In genomic region chr11:11871197-11871813, GRCm38 (mm10) we compare ENCODE assay signal across 13 mouse cellular contexts. TPM values are rescaled to one million over a fixed set of nuclear protein-coding genes. Genes with fewer than 3 reads are reported as not detected.
DNase-seq lines count a peak whose midpoint lies in the region; ATAC-seq and TF ChIP-seq lines count a peak whose summit lies in the region.
"Had no signal": no experiment of that assay in that cellular context is flagged by ENCODE, and none has a peak within 500 bp of the region (broad histone marks: within the 10 kb centered on the region; RNA-seq: fewer than 3 reads in every experiment).

No protein-coding gene starts in this region.

- no peaks in the 10 kb centered on the region for H3K9me3 ChIP-seq in liver, embryonic 12.5 days (replicated peaks)
- no peaks in the 10 kb centered on the region for H3K9me3 ChIP-seq in liver, postnatal 0 days (ENCODE audit: low read length)
- H3K9me3 ChIP-seq in heart, embryonic 13.5 days, result no peaks in the 10 kb centered on the region
- H3K9me3 ChIP-seq in hindbrain, embryonic 13.5 days, result no peaks in the 10 kb centered on the region
- H3K9me3 ChIP-seq: forebrain, embryonic 12.5 days; midbrain, embryonic 13.5 days had no signal

- 0 out of 2 replicates have a peak overlapping the region, but pooled peaks have one; percentile 14 for H3K27ac ChIP-seq in liver, embryonic 12.5 days
- H3K27ac ChIP-seq in liver, postnatal 0 days (ENCODE audit: low read depth), result no peak overlapping the region
- peak overlapping the region; percentile 97 for H3K27ac ChIP-seq in heart, embryonic 13.5 days (replicated peaks)
- H3K27ac ChIP-seq in hindbrain, embryonic 13.5 days, result no peak overlapping the region
- H3K27ac ChIP-seq: forebrain, embryonic 12.5 days; midbrain, embryonic 13.5 days had no signal

- TF ChIP-seq CTCF in liver, postnatal 0 days (IDR thresholded peaks at IDR 0.05; ENCODE audit: low read depth), result no peak

- TF ChIP-seq EP300 in liver, postnatal 0 days (IDR thresholded peaks at IDR 0.05; ENCODE audit: low read depth), result no peak

- H3K4me1 ChIP-seq in liver, embryonic 12.5 days, result peaks cover 50% of the 10 kb centered on the region
- peaks cover 6% of the 10 kb centered on the region; the same call in 1 of the 2 replicates for H3K4me1 ChIP-seq in liver, postnatal 0 days (ENCODE audit: insufficient read depth)
- H3K4me1 ChIP-seq in heart, embryonic 13.5 days, result peaks cover 72% of the 10 kb centered on the region
- H3K4me1 ChIP-seq in hindbrain, embryonic 13.5 days (replicated peaks), result peaks cover 20% of the 10 kb centered on the region

- ATAC-seq in liver, embryonic 12.5 days, result no peak
- no peak for ATAC-seq in liver, postnatal 0 days
- ATAC-seq in heart, embryonic 13.5 days (ENCODE audit: extremely low read depth, insufficient number of reproducible peaks, low FRiP score, low TSS enrichment), result no peak
- no peak for ATAC-seq in hindbrain, embryonic 13.5 days (ENCODE audit: low FRiP score)
- ATAC-seq: midbrain, embryonic 13.5 days had no signal

- H3K27me3 ChIP-seq in liver, embryonic 12.5 days (replicated peaks), result no peaks in the 10 kb centered on the region
- no peaks in the 10 kb centered on the region for H3K27me3 ChIP-seq in liver, postnatal 0 days (ENCODE audit: insufficient read depth, low read length)
- H3K27me3 ChIP-seq in heart, embryonic 13.5 days (replicated peaks), result no peaks in the 10 kb centered on the region
- 0 out of 2 replicates have a peak, but pooled peaks cover 3% of the 10 kb centered on the region for H3K27me3 ChIP-seq in hindbrain, embryonic 13.5 days

- no peak overlapping the region for H3K4me2 ChIP-seq in liver, embryonic 12.5 days
- H3K4me2 ChIP-seq in liver, postnatal 0 days (ENCODE audit: low read depth, low read length), result no peak overlapping the region
- H3K4me2 ChIP-seq in heart, embryonic 13.5 days, result no peak overlapping the region
- H3K4me2 ChIP-seq in hindbrain, embryonic 13.5 days, result no peak overlapping the region
- H3K4me2 ChIP-seq: forebrain, embryonic 12.5 days; midbrain, embryonic 13.5 days had no signal

- no peak overlapping the region for H3K9ac ChIP-seq in liver, embryonic 12.5 days
- H3K9ac ChIP-seq in liver, postnatal 0 days (replicated peaks), result no peak overlapping the region
- H3K9ac ChIP-seq in heart, embryonic 13.5 days, result no peak overlapping the region
- no peak overlapping the region for H3K9ac ChIP-seq in hindbrain, embryonic 13.5 days
- H3K9ac ChIP-seq: forebrain, embryonic 12.5 days; midbrain, embryonic 13.5 days had no signal

- DNase-seq in embryo, embryonic 10 days (ENCODE audit: low spot score), result peak; percentile 64
- DNase-seq in embryo, embryonic 9.5 days (ENCODE audit: extremely low spot score), result no peak
- no peak for DNase-seq in liver, postnatal 0 days
- DNase-seq in lung, postnatal 36 days, result peak; percentile 26
- DNase-seq in urinary bladder, postnatal 4 days (ENCODE audit: low spot score in 2 of 2), result no peak
- DNase-seq: adrenal gland, postnatal 10 days; cerebellum, adult 8-10 months; kidney, adult 9 months had no signal

- H3K36me3 ChIP-seq in liver, embryonic 12.5 days, result no peaks in the 10 kb centered on the region
- H3K36me3 ChIP-seq in liver, postnatal 0 days (replicated peaks; ENCODE audit: insufficient read depth, low read length), result no peaks in the 10 kb centered on the region; the same call in none of the 2 replicates
- no peaks in the 10 kb centered on the region for H3K36me3 ChIP-seq in heart, embryonic 13.5 days
- H3K36me3 ChIP-seq in hindbrain, embryonic 13.5 days, result no peaks in the 10 kb centered on the region
- H3K36me3 ChIP-seq: forebrain, embryonic 12.5 days; midbrain, embryonic 13.5 days had no signal

- no peak overlapping the region for H3K4me3 ChIP-seq in liver, embryonic 12.5 days
- no peak overlapping the region for H3K4me3 ChIP-seq in liver, postnatal 0 days (ENCODE audit: low read depth, low read length)
- H3K4me3 ChIP-seq in heart, embryonic 13.5 days, result no peak overlapping the region
- H3K4me3 ChIP-seq in hindbrain, embryonic 13.5 days, result no peak overlapping the region
- H3K4me3 ChIP-seq: forebrain, embryonic 12.5 days; midbrain, embryonic 13.5 days had no signal

- 72% methylated on average over 5 of the region's 5 CpGs for WGBS in liver, embryonic 12.5 days (ENCODE audit: insufficient replicate concordance)
- WGBS in liver, postnatal 0 days (ENCODE audit: insufficient replicate concordance), result 68% methylated on average over 5 of the region's 5 CpGs
- WGBS in heart, embryonic 13.5 days, result 38% methylated on average over 5 of the region's 5 CpGs
- 54% methylated on average over 5 of the region's 5 CpGs for WGBS in hindbrain, embryonic 13.5 days

RNA-seq across cellular contexts. Expression of gene Ddc, which starts 26.6 kb away (rescaled TPM):
- 9.3 and 10.4 TPM in 2 replicates for polyA plus RNA-seq in liver, embryonic 12.5 days (2016; fragmentation: Nextera tagmentation; extraction: Ambion mirVana)
- 17.5 and 19.5 TPM in 2 replicates for polyA plus RNA-seq in liver, postnatal 0 days (2015; fragmentation: Nextera tagmentation; extraction: Ambion mirVana)
- 64.6 and 78.2 TPM in 2 replicates for polyA plus RNA-seq in heart, embryonic 13.5 days (2015; fragmentation: Nextera tagmentation; extraction: Ambion mirVana)
- polyA plus RNA-seq in hindbrain, embryonic 13.5 days (2015; fragmentation: Nextera tagmentation; extraction: Ambion mirVana), result 5.8 and 7.7 TPM in 2 replicates

Comparison
In these comparisons a context has a peak if more than half of its experiments do, and no peak if none do; other contexts are left out.
1. DNase-seq: peak in embryo, embryonic 10 days (single experiment) and lung, postnatal 36 days (single experiment); none in embryo, embryonic 9.5 days (single experiment), liver, postnatal 0 days (single experiment) and urinary bladder, postnatal 4 days (0 of 2).
2. H3K27ac ChIP-seq: peak in liver, embryonic 12.5 days (single experiment) and heart, embryonic 13.5 days (single experiment); none in liver, postnatal 0 days (single experiment) and hindbrain, embryonic 13.5 days (single experiment).